Mouse (Mus musculus): ENCODE measurements around the gene Myo1h.

The Myo1h gene

GRCm38 (mm10) chr5:114383184-114383904 is 94.4 kb downstream of the Myo1h start:
- TF ChIP-seq GATA4 (IDR thresholded peaks at IDR 0.05; ENCODE audit: insufficient replicate concordance, low read length): no peak

DNA sequence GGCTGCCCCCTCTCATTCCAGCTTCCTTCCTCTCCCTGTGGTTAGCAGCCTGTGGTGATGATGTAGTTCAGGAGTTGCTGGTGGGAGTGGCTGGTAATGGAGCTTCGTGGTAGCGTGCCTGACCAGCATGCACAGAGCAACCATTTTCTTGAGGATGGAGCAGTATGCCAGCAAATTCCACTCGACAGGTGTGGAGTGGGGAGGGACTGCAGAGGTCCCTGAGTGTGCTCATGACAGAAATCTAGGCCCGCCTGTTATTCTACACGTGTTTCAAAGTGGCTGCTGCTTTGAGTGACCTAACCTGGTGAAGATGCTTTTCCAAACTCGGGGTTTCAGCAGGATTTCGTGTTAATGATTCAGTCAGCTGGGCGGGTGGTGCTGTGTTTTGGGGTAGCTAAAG is 95.5 kb downstream of the Myo1h start:
- no peak for TF ChIP-seq GATA4 (IDR thresholded peaks at IDR 0.05; ENCODE audit: insufficient replicate concordance, low read length)

GRCm38 (mm10) chr5:114393169-114393568 is 104.2 kb downstream of the Myo1h start:
- no peak for TF ChIP-seq GATA4 (IDR thresholded peaks at IDR 0.05; ENCODE audit: insufficient replicate concordance, low read length)

DNA sequence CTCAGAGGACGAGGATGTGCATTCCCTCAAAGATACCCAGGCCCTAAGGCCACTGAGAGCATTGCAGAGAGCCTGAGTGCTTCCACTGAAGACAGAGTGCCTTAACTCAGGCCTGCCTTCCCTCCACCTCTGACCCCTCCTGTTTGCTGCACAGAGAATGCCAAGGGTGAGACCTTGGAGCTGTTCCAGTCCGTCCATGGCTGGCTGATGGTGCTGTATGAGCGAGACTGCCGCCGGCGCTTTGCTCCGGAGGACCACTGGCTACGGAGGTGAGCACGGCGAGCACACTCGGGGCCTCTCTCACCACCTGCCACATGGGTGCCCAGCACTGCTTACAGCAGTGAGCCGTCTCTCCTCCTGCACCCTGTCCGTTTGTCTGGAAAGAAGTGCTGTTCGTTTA is 117.6 kb downstream of the Myo1h start:
- no peak for TF ChIP-seq GATA4 (IDR thresholded peaks at IDR 0.05; ENCODE audit: insufficient replicate concordance, low read length)

- no peak for TF ChIP-seq GATA4 (IDR thresholded peaks at IDR 0.05; ENCODE audit: insufficient replicate concordance, low read length)
These were observed 118.3 kb downstream of the Myo1h start for GRCm38 (mm10) chr5:114407269-114407668.

- TF ChIP-seq GATA4 (IDR thresholded peaks at IDR 0.05; ENCODE audit: insufficient replicate concordance, low read length): no peak
These were observed 118.8 kb downstream of the Myo1h start for GRCm38 (mm10) chr5:114407810-114408209.

GRCm38 (mm10) chr5:114408846-114409245 is 119.9 kb downstream of the Myo1h start:
- no peak for TF ChIP-seq GATA4 (IDR thresholded peaks at IDR 0.05; ENCODE audit: insufficient replicate concordance, low read length)

GRCm38 (mm10) chr5:114410429-114410828 is 121.5 kb downstream of the Myo1h start:
- no peak for TF ChIP-seq GATA4 (IDR thresholded peaks at IDR 0.05; ENCODE audit: insufficient replicate concordance, low read length)

DNA sequence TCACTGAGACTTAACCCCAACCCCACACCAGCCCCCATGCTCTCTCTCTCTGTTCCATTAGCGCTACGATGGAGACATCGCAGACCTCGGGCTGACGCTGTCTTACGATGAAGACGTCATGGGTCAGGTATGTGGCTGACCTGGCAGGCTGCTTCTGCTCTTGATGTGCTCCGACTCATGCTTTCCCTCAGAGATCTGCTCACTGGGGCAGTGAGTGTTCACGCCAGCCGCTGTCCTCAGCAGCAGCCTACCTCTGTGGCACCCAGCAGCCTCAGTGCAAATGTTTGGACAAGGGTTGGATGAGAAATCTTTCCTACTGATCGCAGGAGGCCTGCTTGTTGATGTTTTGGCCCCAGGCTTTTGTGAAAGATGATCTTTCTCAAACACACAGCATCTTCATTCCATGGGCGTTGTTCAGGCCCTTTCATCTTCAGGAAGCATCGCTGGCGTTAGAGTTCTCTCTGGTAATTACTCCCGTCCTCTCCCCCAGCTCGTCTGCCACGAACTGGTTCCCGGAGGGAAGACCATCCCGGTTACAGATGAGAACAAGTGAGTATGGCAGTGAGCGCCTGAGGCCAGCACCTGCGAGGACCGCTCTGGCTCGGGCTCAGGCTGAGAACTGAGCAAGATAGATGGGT is 123.5 kb downstream of the Myo1h start:
- no peak for TF ChIP-seq GATA4 (IDR thresholded peaks at IDR 0.05; ENCODE audit: insufficient replicate concordance, low read length)

DNA sequence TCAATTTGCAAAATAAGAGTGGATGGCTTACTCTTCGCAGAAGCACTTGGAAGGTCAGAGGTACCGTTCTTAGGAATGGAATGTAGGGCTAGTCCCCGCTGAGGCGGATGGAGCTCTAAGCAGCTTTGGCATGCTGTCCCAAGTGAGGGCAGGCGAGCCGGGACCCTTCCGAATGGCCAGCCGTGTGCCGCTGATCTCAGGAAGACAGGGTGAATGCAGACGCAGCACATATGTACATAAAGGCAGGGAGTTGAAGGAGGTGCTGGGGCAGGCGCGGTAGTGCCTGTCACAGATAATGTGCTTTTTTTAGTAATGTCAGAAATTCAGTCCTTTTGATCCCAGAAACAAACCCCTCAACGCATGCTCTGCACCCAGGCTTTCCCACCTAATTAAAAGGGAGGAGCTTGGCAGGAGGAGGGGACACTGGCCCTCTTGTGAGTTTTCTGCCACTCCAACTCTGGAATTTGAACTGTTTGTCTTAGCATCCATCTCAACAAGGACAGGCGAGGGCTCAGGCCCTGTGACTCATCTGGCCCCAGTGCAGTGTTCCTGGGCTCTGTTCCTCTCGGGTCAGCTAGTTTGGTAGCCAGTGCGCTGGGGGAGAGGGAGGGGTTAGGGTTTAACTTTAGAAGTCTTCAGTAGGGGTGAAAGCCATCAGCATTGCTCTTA is 124.2 kb downstream of the Myo1h start:
- TF ChIP-seq GATA4 (IDR thresholded peaks at IDR 0.05; ENCODE audit: insufficient replicate concordance, low read length): no peak

All from liver, adult (tissue).